Mouse (Mus musculus) C2C12 (cell line): Measurements from ENCODE around the gene Adap1. TPM values are rescaled to one million over a fixed set of nuclear protein-coding genes. Genes with fewer than 3 reads are reported as not detected.

ENCODE experiments used
- H3K27me3 ChIP-seq: one replicate; pipeline ENCODE4 v1.6.1; 2011; ENCODE audit not compliant: control insufficient read depth, insufficient read depth, insufficient read length
- H3K36me3 ChIP-seq: one replicate; pipeline ENCODE4 v1.6.1; 2011; ENCODE audit not compliant: control insufficient read depth, insufficient read depth
- H3K4me3 ChIP-seq: one replicate; pipeline ENCODE4 v1.5.1; 2011; ENCODE audit warnings: mild to moderate bottlenecking, control low read depth; ENCODE audit not compliant: poor library complexity, insufficient read depth, severe bottlenecking
- H3K79me2 ChIP-seq: one replicate; pipeline ENCODE4 v1.6.1; 2011; ENCODE audit not compliant: control insufficient read depth, insufficient read depth
- H3K79me3 ChIP-seq: one replicate; pipeline ENCODE4 v1.6.1; 2011; ENCODE audit warnings: low read depth, control low read depth
- H3ac ChIP-seq: one replicate; pipeline ENCODE3; 2011; ENCODE audit warnings: low read depth; ENCODE audit not compliant: control insufficient read depth, insufficient read length
- CEBPB ChIP-seq: IDR thresholded peaks from one replicate; pipeline ENCODE4 v1.6.1; 2011; ENCODE audit warnings: low read depth, mild to moderate bottlenecking, control low read depth, moderate library complexity
- CTCF ChIP-seq: IDR thresholded peaks from one replicate; pipeline ENCODE4 v1.5.1; 2011; ENCODE audit not compliant: control insufficient read depth, insufficient read depth, insufficient read length
- FOSL1 ChIP-seq: IDR thresholded peaks from one replicate; pipeline ENCODE4 v1.8.0; 2011; ENCODE audit warnings: mild to moderate bottlenecking, low read length; ENCODE audit not compliant: poor library complexity, insufficient read depth, severe bottlenecking
- MAX ChIP-seq: IDR thresholded peaks from one replicate; pipeline ENCODE4 v1.6.1; 2011; ENCODE audit warnings: mild to moderate bottlenecking, control low read depth
- MYOD1 ChIP-seq: IDR thresholded peaks from one replicate; pipeline ENCODE4 v1.6.1; 2011; ENCODE audit warnings: low read depth; ENCODE audit not compliant: control insufficient read depth, insufficient read length
- MYOG ChIP-seq: IDR thresholded peaks from one replicate; pipeline ENCODE4 v1.6.1; 2011; ENCODE audit not compliant: control insufficient read depth, insufficient read length; ENCODE audit errors: extremely low read depth
- USF1 ChIP-seq: IDR thresholded peaks from one replicate; pipeline ENCODE4 v1.6.1; 2011; ENCODE audit warnings: low read depth, mild to moderate bottlenecking, control low read depth, moderate library complexity
- polyA plus RNA-seq: library from polyadenylated mRNA; unstranded; fragments of >200 nt; fragmentation: generic; extraction: Trizol; gene quantifications from one replicate; pipeline ENCODE4 v1.2.1, GENCODE M21; 2012; ENCODE audit warnings: missing spikeins

Gene Adap1
- polyA plus RNA-seq, 1 experiment = 0.06 TPM

DNA sequence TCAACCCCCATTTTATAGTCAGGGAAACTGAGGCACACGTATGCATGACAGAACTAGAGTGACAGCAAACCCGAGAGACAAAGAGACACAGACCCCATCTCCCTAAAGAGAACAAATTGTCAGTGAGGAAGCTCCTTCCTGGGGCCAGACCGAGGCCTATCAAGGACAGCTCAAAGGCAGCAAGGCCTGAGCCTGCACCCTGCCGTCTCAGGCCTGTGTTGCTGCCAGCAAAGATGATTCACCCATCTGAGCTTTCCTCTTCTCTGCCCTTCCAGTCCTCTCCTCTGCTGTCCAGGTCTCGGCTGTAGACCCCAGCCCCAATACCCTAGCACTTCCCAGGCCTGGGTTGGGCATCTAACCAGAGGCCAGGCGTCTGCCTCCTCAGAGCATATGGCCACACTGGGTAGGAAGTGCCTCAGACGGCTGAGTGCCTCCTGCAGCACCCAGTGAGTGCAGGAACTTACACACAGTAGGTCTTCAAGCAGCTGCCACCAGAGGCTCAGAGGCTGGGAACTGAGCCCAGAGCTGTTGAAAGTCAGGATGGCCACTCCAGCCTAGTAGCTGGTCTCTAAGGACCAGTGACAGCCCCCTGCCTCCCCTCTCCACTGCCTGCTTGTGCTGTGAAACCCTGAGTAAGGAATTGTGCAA is 1.7 kb upstream of the Adap1 start:
- H3K36me3 ChIP-seq = no peaks in the 10 kb centered on the region
- H3K79me3 ChIP-seq = no peaks in the 10 kb centered on the region
- no peak overlapping the region for H3ac ChIP-seq
- H3K4me3 ChIP-seq = no peak overlapping the region
- H3K79me2 ChIP-seq = no peaks in the 10 kb centered on the region
- H3K27me3 ChIP-seq = peaks cover 48% of the 10 kb centered on the region
- TF ChIP-seq FOSL1 = no peak
- TF ChIP-seq MYOD1 = no peak
- TF ChIP-seq USF1 = no peak
- no peak for TF ChIP-seq CTCF
- no peak for TF ChIP-seq CEBPB
- no peak for TF ChIP-seq MYOG
- no peak for TF ChIP-seq MAX

DNA sequence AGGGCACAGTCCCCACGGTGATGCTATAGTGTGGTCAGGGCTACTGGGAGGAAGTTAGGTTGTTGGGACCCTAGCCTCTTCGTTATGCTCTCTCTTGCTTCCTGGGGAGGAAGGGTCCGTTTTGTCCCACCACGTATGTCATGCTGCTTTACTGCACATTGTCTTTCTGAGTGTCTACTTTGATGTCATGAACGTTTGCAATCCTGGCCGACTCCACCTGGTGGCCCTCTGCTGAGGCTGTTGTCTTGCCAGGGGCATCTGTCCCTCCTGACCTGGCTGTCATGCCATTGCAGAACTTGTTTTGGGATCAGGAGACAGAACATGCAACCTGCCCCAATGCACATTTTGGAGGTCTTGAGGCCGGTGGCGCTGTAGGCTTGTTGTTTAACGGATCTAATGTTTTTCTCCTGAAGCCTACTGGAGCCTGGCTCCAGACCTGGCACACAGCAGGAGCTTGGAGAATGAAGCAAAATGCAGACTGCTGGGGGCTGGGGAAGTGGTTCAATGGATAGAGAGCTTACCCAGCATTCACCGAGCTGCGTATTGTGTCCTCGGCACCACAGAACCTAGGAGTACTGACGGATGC is 782 bp upstream of the Adap1 start:
- Histone ChIP-seq H3K27me3 (peaks cover 49% of the 10 kb centered on the region), H3K79me2 (no peaks in the 10 kb centered on the region), H3K4me3 (no peak overlapping the region), H3K36me3 (no peaks in the 10 kb centered on the region), H3ac (no peak overlapping the region), H3K79me3 (no peaks in the 10 kb centered on the region)
- TF ChIP-seq CEBPB (no peak), MYOD1 (no peak), MYOG (no peak), FOSL1 (no peak), USF1 (no peak), MAX (no peak), CTCF (no peak)

DNA sequence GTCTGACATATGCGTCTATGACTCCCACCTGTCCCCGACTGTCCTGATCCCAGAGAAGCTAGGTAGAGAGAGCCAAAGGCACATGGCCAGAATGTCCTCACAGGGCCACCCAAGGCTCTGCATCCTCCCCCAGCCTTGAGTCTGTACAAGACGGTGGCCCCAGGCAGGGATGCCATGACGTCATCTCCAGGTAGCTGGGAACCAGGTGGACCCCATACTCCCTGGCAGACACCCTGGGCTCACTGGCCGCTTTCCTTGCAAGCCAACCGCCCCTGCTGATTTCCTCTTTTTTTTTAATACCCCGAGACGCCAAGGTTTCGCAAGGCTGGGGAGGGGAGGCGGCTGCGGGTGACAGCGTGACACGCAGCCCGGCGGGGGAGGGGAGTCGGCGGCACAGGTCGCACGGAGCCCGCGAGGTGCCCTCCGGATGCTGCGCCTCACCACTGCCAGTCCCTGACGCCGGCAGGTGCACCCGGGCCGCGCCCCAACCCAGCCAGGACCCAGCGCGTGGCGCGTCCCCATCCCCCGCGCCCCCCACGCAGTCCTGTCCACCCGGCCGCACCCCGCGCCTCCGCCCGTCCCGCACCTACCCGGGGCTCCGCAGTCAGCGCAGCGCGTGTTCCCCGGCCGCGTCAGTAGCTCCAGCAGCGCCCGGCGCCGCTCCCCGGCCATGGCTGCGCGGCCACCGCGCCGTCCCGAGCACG is 579 bp downstream of the Adap1 start:
- Histone ChIP-seq H3K79me2 (no peaks in the 10 kb centered on the region), H3K4me3 (no peak overlapping the region), H3ac (peak overlapping the region; percentile 1), H3K27me3 (peaks cover 60% of the 10 kb centered on the region), H3K79me3 (no peaks in the 10 kb centered on the region), H3K36me3 (no peaks in the 10 kb centered on the region)
- no peak for TF ChIP-seq CEBPB
- no peak for TF ChIP-seq MYOD1
- TF ChIP-seq FOSL1 = no peak
- no peak for TF ChIP-seq USF1
- TF ChIP-seq CTCF = no peak
- no peak for TF ChIP-seq MYOG
- TF ChIP-seq MAX = no peak

DNA sequence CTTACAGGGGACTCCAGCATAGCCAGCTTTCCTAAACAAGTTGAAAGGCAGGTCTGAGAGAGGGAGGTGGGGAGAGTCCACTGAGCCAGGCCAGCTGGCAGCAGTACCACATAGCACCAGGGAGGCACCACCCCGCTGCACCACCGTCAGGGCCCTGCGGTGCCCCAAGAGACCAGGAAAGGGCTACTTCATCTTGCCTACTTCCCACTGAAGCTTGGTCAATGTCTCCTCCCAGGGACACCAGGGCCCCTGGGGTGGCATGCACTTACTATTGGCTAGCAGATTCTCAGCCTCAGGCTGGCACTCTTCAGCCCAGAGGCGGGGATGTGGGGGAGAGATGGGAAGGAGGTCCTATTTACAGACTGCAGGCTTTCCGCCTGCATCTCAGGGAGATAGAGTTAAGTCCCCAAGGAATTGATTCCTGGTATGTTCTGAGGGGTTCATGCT is 1.4 kb downstream of the Adap1 start:
- Histone ChIP-seq H3K27me3 (peaks cover 64% of the 10 kb centered on the region), H3ac (no peak overlapping the region), H3K79me2 (no peaks in the 10 kb centered on the region), H3K79me3 (no peaks in the 10 kb centered on the region), H3K36me3 (no peaks in the 10 kb centered on the region), H3K4me3 (no peak overlapping the region)
- TF ChIP-seq CTCF (no peak), MYOG (no peak), USF1 (no peak), MAX (no peak), CEBPB (no peak), FOSL1 (no peak), MYOD1 (no peak)

DNA sequence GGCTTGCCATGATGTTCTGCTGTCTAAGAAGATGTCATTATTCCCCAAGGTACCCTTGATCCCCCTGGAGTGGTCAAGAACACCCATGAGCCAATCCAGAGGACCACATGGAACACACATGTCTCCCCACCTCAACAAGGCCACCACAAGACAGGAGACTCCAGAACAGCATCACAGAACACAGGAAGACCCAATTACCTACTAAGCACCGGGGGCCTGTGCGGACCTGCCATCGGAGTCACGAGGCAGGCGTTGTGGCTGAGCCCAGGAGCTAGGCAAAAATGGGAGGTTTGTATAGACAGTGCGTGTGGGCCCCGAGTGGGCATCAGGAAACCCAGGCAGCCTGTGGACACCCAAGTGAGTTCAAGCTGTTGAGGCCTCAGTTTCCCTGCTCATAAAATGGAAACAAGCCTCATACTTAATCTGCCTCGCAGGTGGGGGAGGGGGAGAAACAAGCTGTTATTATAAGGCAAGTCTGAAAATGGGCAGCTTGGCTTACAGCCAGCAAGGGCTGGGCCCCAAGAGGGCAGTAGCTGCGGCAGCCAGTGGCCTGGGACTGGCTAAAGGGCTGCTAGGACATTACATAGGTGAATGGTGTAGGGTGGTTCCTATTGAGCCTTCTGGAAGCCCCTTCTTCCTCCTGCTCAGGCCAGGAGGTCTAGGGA is 2.0 kb downstream of the Adap1 start:
- Histone ChIP-seq H3K4me3 (no peak overlapping the region), H3ac (no peak overlapping the region), H3K79me2 (no peaks in the 10 kb centered on the region), H3K36me3 (no peaks in the 10 kb centered on the region), H3K27me3 (peaks cover 67% of the 10 kb centered on the region), H3K79me3 (no peaks in the 10 kb centered on the region)
- TF ChIP-seq MYOG (no peak), CTCF (no peak), FOSL1 (no peak), MAX (no peak), USF1 (no peak), CEBPB (no peak), MYOD1 (no peak)
